Mouse (Mus musculus) heart, adult 18-20 months (tissue): ENCODE measurements at regions not wholly inside any gene's neighbourhood (a gene's known extent, or its start where the extent isn't known, plus 50 kb on each side); places are given as distances from the start of the nearest gene placed in this dataset.

Source experiments
- DNase-seq, 2 experiments: peaks; one replicate each; pipeline ENCODE4 v3.0.0; 2021 to 2022; ENCODE audit warnings: mixed read lengths in 1 of 2

GRCm38 (mm10) chr1:14421030-14421429, 1672.1 kb downstream of the 4930444P10Rik start:
- DNase-seq, result no peak

GRCm38 (mm10) chr1:14413826-14414445, 1679.2 kb downstream of the 4930444P10Rik start:
- no peak for DNase-seq

- DNase-seq, result no peak
Measured at GRCm38 (mm10) chr1:14369957-14370833, 1722.9 kb downstream of the 4930444P10Rik start.

- no peak for DNase-seq
Measured at GRCm38 (mm10) chr1:14359998-14360640, 1733.0 kb downstream of the 4930444P10Rik start.
